Mouse (Mus musculus) megakaryocyte progenitor cell, adult 5-6 weeks (primary cell): ENCODE measurements around the gene Ccl21a. TPM values are rescaled to one million over a fixed set of nuclear protein-coding genes. Genes with fewer than 3 reads are reported as not detected.
"Not testable (repeated sequence)": the region's sequence is repeated elsewhere in the genome, so short reads cannot be mapped to it uniquely, and the experiment has no call there.

Experiments used
- ATAC-seq: replicated peaks from 2 replicates; pipeline ENCODE4 v1.8.0; 2016; ENCODE audit warnings: mild to moderate bottlenecking, moderate TSS enrichment, inconsistent platforms; ENCODE audit not compliant: poor library complexity
- total RNA-seq, 2 experiments: library from RNA; stranded (forward) in 1 of 2; stranded (reverse) in 1 of 2; fragments of 157-497, 149-512 nt in 1 of 2; fragments of 200-1000 nt in 1 of 2; gene quantifications; 2 replicates each; pipeline versions ENCODE4 v1.2.3 to v1.2.4; 2015 to 2017

The Ccl21a gene
- total RNA-seq (2015) (not detected in 2 replicates), total RNA-seq (2017) (not detected in 2 replicates)

DNA sequence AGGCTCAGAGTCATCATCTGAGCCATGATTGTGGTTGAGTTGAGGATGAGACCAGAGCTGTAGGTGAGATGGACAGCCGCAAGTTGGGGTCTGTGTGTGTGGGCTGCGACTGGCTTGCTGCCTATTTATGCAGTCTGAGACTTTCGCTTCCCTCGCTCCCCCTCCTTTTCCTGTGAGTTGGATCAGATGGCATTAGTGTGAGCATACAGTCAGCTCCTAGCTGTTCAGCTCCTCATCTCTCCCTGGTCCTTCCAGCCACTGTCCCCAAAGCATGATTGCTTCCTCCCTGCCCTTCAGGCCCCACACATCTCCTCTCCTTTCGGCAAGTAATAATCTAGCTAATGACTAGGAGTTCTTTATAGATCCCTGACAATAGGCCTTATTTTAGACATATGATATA lies at the start of gene Ccl21a:
Ccl21a (minus strand) TSS at position 101 of the 400 bp plus-strand sequence.
- ATAC-seq: not testable (repeated sequence)

DNA sequence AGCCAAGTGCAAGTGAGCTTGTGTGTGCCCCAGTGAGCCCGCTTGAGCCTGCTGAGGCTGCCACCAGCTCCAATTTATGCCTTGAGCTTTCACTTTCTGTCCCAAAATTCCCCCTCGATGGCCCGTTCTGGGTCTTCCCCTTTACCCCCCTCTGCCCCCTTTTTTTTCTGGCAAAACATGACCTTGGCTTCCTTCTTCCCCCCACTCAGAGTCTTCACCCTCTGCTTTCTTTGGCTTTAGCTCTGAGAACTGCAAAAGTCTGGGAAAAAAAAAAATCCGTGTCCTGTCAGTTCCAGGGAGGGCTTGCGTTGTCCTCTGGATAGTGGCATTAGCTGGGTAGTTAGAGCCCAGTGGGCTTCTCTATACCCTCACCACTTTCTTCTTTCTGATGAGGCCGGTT lies 17.3 kb downstream of the Ccl21a start, which contains the start of gene Ccl19:
Ccl19 (minus strand) TSS at position 101 of the 400 bp plus-strand sequence.
- not testable (repeated sequence) for ATAC-seq

DNA sequence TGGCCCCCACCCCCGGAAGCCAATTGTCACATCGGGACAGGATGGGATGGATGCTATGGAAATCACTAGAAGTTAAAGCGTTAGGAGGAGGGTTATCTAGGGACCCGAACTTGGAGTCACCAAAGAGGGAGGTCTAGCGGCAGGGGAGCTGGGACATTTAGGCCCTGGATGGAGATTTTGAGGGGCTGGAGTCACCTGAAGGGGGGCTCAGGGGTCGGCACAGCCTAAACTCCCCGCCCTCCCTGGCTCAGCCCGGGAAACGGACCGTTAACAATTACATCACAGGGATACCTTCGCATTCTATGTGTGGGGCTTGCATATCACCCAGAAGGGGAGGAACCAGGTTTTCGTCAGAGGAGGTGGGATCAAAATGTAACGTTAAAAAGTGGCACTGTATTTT lies 38.5 kb downstream of the Ccl21a start, which contains the start of gene 4930578G10Rik:
4930578G10Rik (plus strand) TSS at position 301 of the 400 bp plus-strand sequence.
- ATAC-seq: not testable (repeated sequence)

Other genes with a start within 250 kb of the Ccl21a start
- gene Fam205a2, start 245.8 kb downstream of the Ccl21a start, total RNA-seq (2015): 0.10 TPM in 1 of 2 replicates, not detected in the other
- gene Fam205a2, start 245.8 kb downstream of the Ccl21a start, total RNA-seq (2017): 0.07 TPM in 1 of 2 replicates, not detected in the other
- gene Gm10591, start 161.8 kb downstream of the Ccl21a start, total RNA-seq (2015): not detected in 2 replicates
- gene Gm10591, start 161.8 kb downstream of the Ccl21a start, total RNA-seq (2017): not detected in 2 replicates
- 0.37 and 1.0 TPM in 2 replicates for gene Gm2564, start 144.3 kb downstream of the Ccl21a start, total RNA-seq (2015)
- not detected in 2 replicates for gene Gm2564, start 144.3 kb downstream of the Ccl21a start, total RNA-seq (2017)
- gene Ccl27b, start 118.7 kb downstream of the Ccl21a start, total RNA-seq (2015): not detected in 2 replicates
- gene Ccl27b, start 118.7 kb downstream of the Ccl21a start, total RNA-seq (2017): not detected in 2 replicates
- gene Il11ra2, start 112.1 kb downstream of the Ccl21a start, total RNA-seq (2015): not detected in 2 replicates
- gene Il11ra2, start 112.1 kb downstream of the Ccl21a start, total RNA-seq (2017): not detected in 2 replicates
- gene 4930578G10Rik, start 38.4 kb downstream of the Ccl21a start, total RNA-seq (2015): not detected in 2 replicates
- not detected in 2 replicates for gene 4930578G10Rik, start 38.4 kb downstream of the Ccl21a start, total RNA-seq (2017)
- not detected in 2 replicates for gene Ccl19, start 17.4 kb downstream of the Ccl21a start, total RNA-seq (2015)
- gene Ccl19, start 17.4 kb downstream of the Ccl21a start, total RNA-seq (2017): not detected in 2 replicates
- not detected in 2 replicates for gene Fam205a1, start 79.9 kb upstream of the Ccl21a start, total RNA-seq (2015)
- gene Fam205a1, start 79.9 kb upstream of the Ccl21a start, total RNA-seq (2017): not detected in 2 replicates
- not detected in 2 replicates for gene Gm12394, start 82.8 kb upstream of the Ccl21a start, total RNA-seq (2015)
- not detected in 2 replicates for gene Gm12394, start 82.8 kb upstream of the Ccl21a start, total RNA-seq (2017)
- not detected in 2 replicates for gene Fam205c, start 100.2 kb upstream of the Ccl21a start, total RNA-seq (2015)
- not detected in 2 replicates for gene Fam205c, start 100.2 kb upstream of the Ccl21a start, total RNA-seq (2017)
- 0.30 and 0.46 TPM in 2 replicates for gene Phf24, start 142.7 kb upstream of the Ccl21a start, total RNA-seq (2015)
- gene Phf24, start 142.7 kb upstream of the Ccl21a start, total RNA-seq (2017): 0.03 and 0.79 TPM in 2 replicates
- gene Dnajb5, start 175.8 kb upstream of the Ccl21a start, total RNA-seq (2015): 2.2 and 4.5 TPM in 2 replicates
- 0.98 and 1.1 TPM in 2 replicates for gene Dnajb5, start 175.8 kb upstream of the Ccl21a start, total RNA-seq (2017)
- not detected in 2 replicates for gene 1700022I11Rik, start 195.6 kb upstream of the Ccl21a start, total RNA-seq (2015)
- 0.37 and 0.41 TPM in 2 replicates for gene 1700022I11Rik, start 195.6 kb upstream of the Ccl21a start, total RNA-seq (2017)
- 126 and 153 TPM in 2 replicates for gene Vcp, start 226.5 kb upstream of the Ccl21a start, total RNA-seq (2015)
- 268 and 294 TPM in 2 replicates for gene Vcp, start 226.5 kb upstream of the Ccl21a start, total RNA-seq (2017)
- 18.3 and 19.3 TPM in 2 replicates for gene Fancg, start 236.5 kb upstream of the Ccl21a start, total RNA-seq (2015)
- 12.3 and 17.8 TPM in 2 replicates for gene Fancg, start 236.5 kb upstream of the Ccl21a start, total RNA-seq (2017)